Mouse (Mus musculus): ENCODE results near the gene 1700093K21Rik. TPM values are rescaled to one million over a fixed set of nuclear protein-coding genes. Genes with fewer than 3 reads are reported as not detected.
"Not testable (repeated sequence)": the region's sequence is repeated elsewhere in the genome, so short reads cannot be mapped to it uniquely, and the experiment has no call there.

1700093K21Rik gene
- total RNA-seq (2021): not detected in 2 replicates
- long read RNA-seq, experiment 1: 0 reads
- long read RNA-seq, experiment 2: 0 reads

- DNase-seq: no peak
Observed at GRCm38 (mm10) chr11:23520473-23521205, at the start of gene 1700093K21Rik. TSS of gene 1700093K21Rik (minus strand) at chr11:23521155.

GRCm38 (mm10) chr11:23570130-23570529 is 49.2 kb upstream of the 1700093K21Rik start:
- DNase-seq: peak; percentile 7

GRCm38 (mm10) chr11:23565761-23566160 is 44.8 kb upstream of the 1700093K21Rik start:
- DNase-seq: peak; percentile 79

GRCm38 (mm10) chr11:23557039-23557630 is 36.2 kb upstream of the 1700093K21Rik start:
- DNase-seq: no peak

GRCm38 (mm10) chr11:23537446-23537845 is 16.5 kb upstream of the 1700093K21Rik start:
- DNase-seq: no peak

GRCm38 (mm10) chr11:23518981-23519380 is 2.0 kb downstream of the 1700093K21Rik start:
- DNase-seq: no peak

GRCm38 (mm10) chr11:23515315-23515714 is 5.6 kb downstream of the 1700093K21Rik start:
- DNase-seq: no peak

GRCm38 (mm10) chr11:23514785-23515184 is 6.2 kb downstream of the 1700093K21Rik start:
- DNase-seq: not testable (repeated sequence)

GRCm38 (mm10) chr11:23504801-23505200 is 16.2 kb downstream of the 1700093K21Rik start:
- DNase-seq: not testable (repeated sequence)

- DNase-seq: no peak
Observed at GRCm38 (mm10) chr11:23498609-23499008, 22.3 kb downstream of the 1700093K21Rik start.

- DNase-seq: peak; percentile 100
Observed at GRCm38 (mm10) chr11:23497718-23498509, 23.0 kb downstream of the 1700093K21Rik start, which contains the start of gene Ahsa2. TSS of gene Ahsa2 (minus strand) at chr11:23498030.

- DNase-seq: peak; percentile 82
Observed at GRCm38 (mm10) chr11:23497335-23497717, 23.6 kb downstream of the 1700093K21Rik start.

GRCm38 (mm10) chr11:23496661-23497060 is 24.3 kb downstream of the 1700093K21Rik start:
- no peak for DNase-seq

GRCm38 (mm10) chr11:23495231-23495630 is 25.7 kb downstream of the 1700093K21Rik start:
- DNase-seq: no peak

GRCm38 (mm10) chr11:23492048-23492790 is 28.7 kb downstream of the 1700093K21Rik start:
- DNase-seq: no peak

- no peak for DNase-seq
Observed at GRCm38 (mm10) chr11:23489955-23490354, 31.0 kb downstream of the 1700093K21Rik start.

Small RNA genes lying within 50 kb of the gene (microRNA-seq; reads per million reads assigned to microRNA genes)
- 0 to 0.38 reads per million in 2 experiments for gene Gm47279

Other genes starting within 250 kb of the 1700093K21Rik start
- 60.7 and 62.4 TPM in 2 replicates for gene Usp34, start 214.3 kb downstream of the 1700093K21Rik start, total RNA-seq (2021)
- 45.2 and 59.8 TPM in 2 replicates for gene Ahsa2, start 23.1 kb downstream of the 1700093K21Rik start, total RNA-seq (2021)
- gene 0610010F05Rik, start 112.5 kb upstream of the 1700093K21Rik start, total RNA-seq (2021): 17.9 and 18.4 TPM in 2 replicates
- 19.2 and 21.8 TPM in 2 replicates for gene Pus10, start 144.5 kb upstream of the 1700093K21Rik start, total RNA-seq (2021)
- 56.9 and 66.8 TPM in 2 replicates for gene Pex13, start 144.8 kb upstream of the 1700093K21Rik start, total RNA-seq (2021)
- gene Rel, start 249.8 kb upstream of the 1700093K21Rik start, total RNA-seq (2021): 7.4 and 7.8 TPM in 2 replicates

All from adrenal gland, postnatal 14 days (tissue).